8 mouse cellular contexts compared by ENCODE assay signal in genomic region chr12:108274313-108274595, GRCm38 (mm10). TPM values are rescaled to one million over a fixed set of nuclear protein-coding genes. Genes with fewer than 3 reads are reported as not detected.
DNase-seq lines count a peak whose midpoint lies in the region; ATAC-seq and TF ChIP-seq lines count a peak whose summit lies in the region.

No protein-coding gene starts in this region.

- peaks cover 26% of the 10 kb centered on the region for H3K27me3 ChIP-seq in heart, embryonic 13.5 days (replicated peaks)
- H3K27me3 ChIP-seq in ES-Bruce4 (ENCODE audit: control insufficient read depth, insufficient read depth, low read length, poor library complexity, severe bottlenecking), result no peaks in the 10 kb centered on the region
- no peaks in the 10 kb centered on the region for H3K27me3 ChIP-seq in forebrain, embryonic 13.5 days
- peaks cover 57% of the 10 kb centered on the region for H3K27me3 ChIP-seq in liver, embryonic 16.5 days (ENCODE audit: control insufficient read depth, insufficient read depth, low read depth, low read length)

- H3K36me3 ChIP-seq in heart, embryonic 13.5 days, result no peaks in the 10 kb centered on the region
- H3K36me3 ChIP-seq in ES-Bruce4 (ENCODE audit: control insufficient read depth, insufficient read depth, low read length, poor library complexity, severe bottlenecking), result no peaks in the 10 kb centered on the region; the same call in none of the 2 replicates
- H3K36me3 ChIP-seq in forebrain, embryonic 13.5 days (ENCODE audit: poor library complexity, severe bottlenecking), result peaks cover 7% of the 10 kb centered on the region; the same call in 1 of the 2 replicates
- H3K36me3 ChIP-seq in liver, embryonic 16.5 days (ENCODE audit: control insufficient read depth, insufficient read depth), result no peaks in the 10 kb centered on the region

- WGBS in heart, embryonic 13.5 days, result 0% methylated on average over 33 of the region's 35 CpGs
- WGBS in forebrain, embryonic 13.5 days, result under 1% methylated on average over 19 of the region's 35 CpGs
- 2% methylated on average over 25 of the region's 35 CpGs for WGBS in liver, embryonic 16.5 days (ENCODE audit: insufficient replicate concordance)

- TF ChIP-seq CTCF in ES-Bruce4 (IDR thresholded peaks at IDR 0.05; ENCODE audit: low read depth, low read length), result no peak

- H3K9me3 ChIP-seq in heart, embryonic 13.5 days, result no peaks in the 10 kb centered on the region
- no peaks in the 10 kb centered on the region for H3K9me3 ChIP-seq in ES-Bruce4 (replicated peaks; ENCODE audit: control insufficient read depth, insufficient read depth, low read length, poor library complexity, severe bottlenecking)
- H3K9me3 ChIP-seq in forebrain, embryonic 13.5 days (replicated peaks), result no peaks in the 10 kb centered on the region
- H3K9me3 ChIP-seq in liver, embryonic 16.5 days (replicated peaks; ENCODE audit: control insufficient read depth, low read length), result no peaks in the 10 kb centered on the region

- H3K27ac ChIP-seq in heart, embryonic 13.5 days (replicated peaks), result no peak overlapping the region
- H3K27ac ChIP-seq in ES-Bruce4 (ENCODE audit: insufficient read depth, low read length), result no peak overlapping the region
- peak overlapping the region; percentile 78; the same call in 1 of the 2 replicates for H3K27ac ChIP-seq in forebrain, embryonic 13.5 days
- no peak overlapping the region for H3K27ac ChIP-seq in liver, embryonic 16.5 days (ENCODE audit: low read length)

- H3K4me2 ChIP-seq in heart, embryonic 13.5 days, result peak overlapping the region; percentile 96
- H3K4me2 ChIP-seq in forebrain, embryonic 13.5 days, result peak overlapping the region; percentile 96
- peak overlapping the region; percentile 87 for H3K4me2 ChIP-seq in liver, embryonic 16.5 days (ENCODE audit: low read depth, low read length)

- TF ChIP-seq EP300 in ES-Bruce4 (IDR thresholded peaks at IDR 0.05; ENCODE audit: insufficient read depth, low read depth, low read length), result no peak

- H3K9ac ChIP-seq in heart, embryonic 13.5 days, result peak overlapping the region; percentile 88
- peak overlapping the region; percentile 89 for H3K9ac ChIP-seq in ES-Bruce4 (ENCODE audit: low read depth, poor library complexity, severe bottlenecking)
- peak overlapping the region; percentile 93 for H3K9ac ChIP-seq in forebrain, embryonic 13.5 days
- H3K9ac ChIP-seq in liver, embryonic 16.5 days (ENCODE audit: low read depth, low read length), result peak overlapping the region; percentile 50

- H3K4me1 ChIP-seq in heart, embryonic 13.5 days, result peaks cover 79% of the 10 kb centered on the region
- H3K4me1 ChIP-seq in ES-Bruce4 (ENCODE audit: control insufficient read depth, insufficient read depth, low read length), result peaks cover 7% of the 10 kb centered on the region
- peaks cover 79% of the 10 kb centered on the region for H3K4me1 ChIP-seq in forebrain, embryonic 13.5 days
- H3K4me1 ChIP-seq in liver, embryonic 16.5 days (ENCODE audit: control insufficient read depth, low read depth, low read length), result peaks cover 12% of the 10 kb centered on the region

- no peak for TF ChIP-seq POLR2A in ES-Bruce4 (IDR thresholded peaks at IDR 0.05; ENCODE audit: insufficient read depth, low read length)

- DNase-seq in heart, adult 8-10 months (ENCODE audit: low spot score), result no peak
- no peak for DNase-seq in T-cell, adult 2 months (ENCODE audit: low spot score)
- no peak for DNase-seq in yolk sac, embryonic 10.5 days (ENCODE audit: low spot score)
- no peak for DNase-seq in frontal cortex, postnatal 10 days (ENCODE audit: low spot score in 2 of 2)

- ATAC-seq in heart, embryonic 13.5 days (ENCODE audit: extremely low read depth, insufficient number of reproducible peaks, low FRiP score, low TSS enrichment), result no peak
- ATAC-seq in forebrain, embryonic 13.5 days, result no peak
- no peak for ATAC-seq in liver, embryonic 16.5 days (ENCODE audit: low read depth)

- H3K4me3 ChIP-seq in heart, embryonic 13.5 days, result peak overlapping the region; percentile 81
- H3K4me3 ChIP-seq in ES-Bruce4 (ENCODE audit: low read depth, low read length), result peak overlapping the region; percentile 61
- H3K4me3 ChIP-seq in forebrain, embryonic 13.5 days, result peak overlapping the region; percentile 81
- peak overlapping the region; percentile 68 for H3K4me3 ChIP-seq in liver, embryonic 16.5 days (ENCODE audit: low read depth, low read length)

RNA-seq across cellular contexts. Expression of gene Ccdc85c, which starts 1.0 kb away (rescaled TPM):
- polyA plus RNA-seq in heart, embryonic 13.5 days (2015; fragmentation: Nextera tagmentation; extraction: Ambion mirVana), result 4.9 and 5.8 TPM in 2 replicates
- total RNA-seq in heart, adult 8-10 months (2022), result 10 to 100 TPM; 38.2 to 46.2 (median 40.0) TPM
- polyA plus RNA-seq in ES-Bruce4 (2011; ENCODE audit: insufficient read depth, insufficient read length, low read depth, missing spikeins), result 21.0 and 22.0 TPM in 2 replicates
- polyA plus RNA-seq in forebrain, embryonic 13.5 days (2015; fragmentation: Nextera tagmentation; extraction: Ambion mirVana), result 16.2 and 17.4 TPM in 2 replicates
- 1.2 and 1.3 TPM in 2 replicates for polyA plus RNA-seq in liver, embryonic 16.5 days (2015; fragmentation: Nextera tagmentation; extraction: Ambion mirVana)

RNA-seq across cellular contexts. Expression of gene Hhipl1, which starts 31.8 kb away (rescaled TPM):
- 0.71 and 1.1 TPM in 2 replicates for polyA plus RNA-seq in heart, embryonic 13.5 days (2015; fragmentation: Nextera tagmentation; extraction: Ambion mirVana)
- total RNA-seq in heart, adult 8-10 months (2022), result 1 to 10 TPM; 1.2 to 2.0 (median 1.5) TPM
- 0.82 and 1.1 TPM in 2 replicates for polyA plus RNA-seq in ES-Bruce4 (2011; ENCODE audit: insufficient read depth, insufficient read length, low read depth, missing spikeins)
- 2.5 and 2.7 TPM in 2 replicates for polyA plus RNA-seq in forebrain, embryonic 13.5 days (2015; fragmentation: Nextera tagmentation; extraction: Ambion mirVana)
- 0.05 TPM in 1 of 2 replicates, not detected in the other for polyA plus RNA-seq in liver, embryonic 16.5 days (2015; fragmentation: Nextera tagmentation; extraction: Ambion mirVana)

RNA-seq across cellular contexts. Expression of gene Cyp46a1, which starts 59.9 kb away (rescaled TPM):
- 6.4 and 6.5 TPM in 2 replicates for polyA plus RNA-seq in heart, embryonic 13.5 days (2015; fragmentation: Nextera tagmentation; extraction: Ambion mirVana)
- under 1 TPM; 0.33 to 1.00 (median 0.66) TPM for total RNA-seq in heart, adult 8-10 months (2022)
- polyA plus RNA-seq in ES-Bruce4 (2011; ENCODE audit: insufficient read depth, insufficient read length, low read depth, missing spikeins), result 1.0 and 1.6 TPM in 2 replicates
- 23.1 and 26.3 TPM in 2 replicates for polyA plus RNA-seq in forebrain, embryonic 13.5 days (2015; fragmentation: Nextera tagmentation; extraction: Ambion mirVana)
- polyA plus RNA-seq in liver, embryonic 16.5 days (2015; fragmentation: Nextera tagmentation; extraction: Ambion mirVana), result 0.25 TPM in 2 replicates
